Mouse (Mus musculus) bone marrow, adult 2 months (tissue): ENCODE measurements at regions not wholly inside any gene's neighbourhood (a gene's known extent, or its start where the extent isn't known, plus 50 kb on each side); places are given as distances from the start of the nearest gene placed in this dataset.

Experiments
- CTCF ChIP-seq: fragments of 200-500 bp; IDR thresholded peaks from 2 replicates; pipeline ENCODE4 v1.5.1; 2011; ENCODE audit warnings: low read length, control low read depth; ENCODE audit not compliant: control insufficient read depth, insufficient read depth
- POLR2A ChIP-seq: fragments of 200-500 bp; IDR thresholded peaks from 2 replicates; pipeline ENCODE4 v1.6.1; 2011; ENCODE audit warnings: low read depth, mild to moderate bottlenecking, control low read depth, low read length, borderline replicate concordance; ENCODE audit not compliant: control insufficient read depth

DNA sequence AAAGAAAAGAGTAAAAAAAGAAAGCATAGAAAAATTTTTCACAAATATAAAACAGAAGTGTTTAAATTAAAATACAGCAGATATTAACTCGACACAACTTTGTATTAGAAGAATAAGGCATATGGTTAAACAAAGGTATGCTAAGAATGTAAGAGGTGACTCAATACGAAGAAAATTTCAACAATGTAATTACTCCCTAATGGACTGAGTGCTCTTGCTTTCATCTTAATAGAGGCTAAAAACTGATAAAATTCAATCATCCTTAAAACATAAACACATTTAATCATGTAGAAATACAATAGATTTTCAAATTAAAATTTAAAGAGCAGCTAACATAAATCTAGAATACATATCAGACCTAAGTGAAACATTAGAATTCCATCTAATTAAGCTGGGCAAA, 756.3 kb upstream of the 2610301B20Rik start:
- TF ChIP-seq POLR2A (no peak), CTCF (no peak)
